Mouse (Mus musculus): ENCODE measurements around the gene Dctn1. TPM values are rescaled to one million over a fixed set of nuclear protein-coding genes. Genes with fewer than 3 reads are reported as not detected.
A peak's percentile ranks its signal among the peaks of the same experiment; 100 is the strongest.

The Dctn1 gene
- total RNA-seq, 2 experiments from 2014 or later, result 400 to 422 TPM

- DNase-seq (ENCODE audit: low spot score in 2 of 2), result no peak
- no peak overlapping the region for H3K4me3 ChIP-seq
- TF ChIP-seq CTCF (conservative IDR thresholded peaks at IDR 0.05), result no peak
Observed at GRCm38 (mm10) chr6:83231486-83231885, 65.8 kb downstream of the Dctn1 start.

GRCm38 (mm10) chr6:83233306-83233705 is 67.6 kb downstream of the Dctn1 start:
- no peak for DNase-seq (ENCODE audit: low spot score in 2 of 2)
- TF ChIP-seq CTCF (conservative IDR thresholded peaks at IDR 0.05), result no peak
- H3K4me3 ChIP-seq, result no peak overlapping the region
- no peak overlapping the region for H3K27ac ChIP-seq

More at GRCm38 (mm10) chr6:83231486-83231885, 65.8 kb downstream of the Dctn1 start:
- no peak overlapping the region for H3K27ac ChIP-seq

GRCm38 (mm10) chr6:83234280-83234741 is 68.6 kb downstream of the Dctn1 start:
- no peak for TF ChIP-seq CTCF (conservative IDR thresholded peaks at IDR 0.05)
- H3K4me3 ChIP-seq, result peak overlapping the region; percentile 4; the same call in 1 of the 2 replicates
- no peak overlapping the region for H3K27ac ChIP-seq
- DNase-seq (ENCODE audit: low spot score in 2 of 2), result no peak

GRCm38 (mm10) chr6:83237123-83237522 is 71.4 kb downstream of the Dctn1 start:
- no peak overlapping the region for H3K4me3 ChIP-seq
- no peak for TF ChIP-seq CTCF (conservative IDR thresholded peaks at IDR 0.05)
- no peak for DNase-seq (ENCODE audit: low spot score in 2 of 2)

GRCm38 (mm10) chr6:83244422-83245061 is 78.8 kb downstream of the Dctn1 start:
- H3K4me3 ChIP-seq, result no peak overlapping the region
- no peak overlapping the region for H3K27ac ChIP-seq
- DNase-seq (ENCODE audit: low spot score in 2 of 2), result no peak
- no peak for TF ChIP-seq CTCF (conservative IDR thresholded peaks at IDR 0.05)

More at GRCm38 (mm10) chr6:83237123-83237522, 71.4 kb downstream of the Dctn1 start:
- H3K27ac ChIP-seq, result no peak overlapping the region

- no peak overlapping the region for H3K27ac ChIP-seq
- no peak for TF ChIP-seq CTCF (conservative IDR thresholded peaks at IDR 0.05)
- no peak overlapping the region for H3K4me3 ChIP-seq
- peak; percentile 11 to 22 for DNase-seq (ENCODE audit: low spot score in 2 of 2)
Observed at GRCm38 (mm10) chr6:83245134-83245533, 79.4 kb downstream of the Dctn1 start.

GRCm38 (mm10) chr6:83245997-83246396 is 80.3 kb downstream of the Dctn1 start:
- no peak overlapping the region for H3K27ac ChIP-seq
- no peak for DNase-seq (ENCODE audit: low spot score in 2 of 2)
- H3K4me3 ChIP-seq, result no peak overlapping the region
- TF ChIP-seq CTCF (conservative IDR thresholded peaks at IDR 0.05), result no peak

DNA sequence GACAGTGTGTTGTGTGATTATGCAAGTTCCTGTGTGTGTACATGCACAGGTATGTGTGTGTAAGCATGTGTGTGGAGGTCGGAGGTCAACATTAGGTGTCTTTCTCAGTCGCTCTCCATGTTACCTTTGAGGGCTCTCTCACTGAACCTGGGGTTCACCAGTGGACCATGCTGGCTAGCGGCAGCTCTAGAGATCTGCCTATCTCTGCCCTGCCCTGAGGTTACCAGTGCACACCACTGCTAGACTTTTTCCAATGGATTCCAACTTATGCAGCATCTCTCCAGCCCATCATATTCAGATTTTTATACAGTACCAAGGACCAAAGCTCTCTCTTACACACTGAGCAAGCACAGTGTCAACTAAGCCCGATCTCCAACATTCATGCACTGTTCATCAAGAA is 81.0 kb downstream of the Dctn1 start:
- DNase-seq (ENCODE audit: low spot score in 2 of 2), result no peak
- H3K27ac ChIP-seq, result no peak overlapping the region
- TF ChIP-seq CTCF (conservative IDR thresholded peaks at IDR 0.05), result no peak
- no peak overlapping the region for H3K4me3 ChIP-seq

- no peak for TF ChIP-seq CTCF (conservative IDR thresholded peaks at IDR 0.05)
- DNase-seq (ENCODE audit: low spot score in 2 of 2), result no peak
- no peak overlapping the region for H3K27ac ChIP-seq
Observed at GRCm38 (mm10) chr6:83247153-83247552, 81.4 kb downstream of the Dctn1 start.

More at GRCm38 (mm10) chr6:83247153-83247552, 81.4 kb downstream of the Dctn1 start:
- no peak overlapping the region for H3K4me3 ChIP-seq

Other genes starting within 250 kb of the Dctn1 start
- 10 to 100 TPM; 41.0 to 44.0 TPM for gene Sema4f, start 226.2 kb upstream of the Dctn1 start, total RNA-seq (2021)
- gene M1ap, start 219.0 kb upstream of the Dctn1 start, total RNA-seq (2021), result not detected
- 1 to 10 TPM; 3.2 to 3.3 TPM for gene Dok1, start 132.4 kb upstream of the Dctn1 start, total RNA-seq (2021)
- gene Loxl3, start 131.7 kb upstream of the Dctn1 start, total RNA-seq (2021), result 1 to 10 TPM; 2.4 to 3.5 TPM
- 100 to 1,000 TPM; 131 to 133 TPM for gene Aup1, start 111.4 kb upstream of the Dctn1 start, total RNA-seq (2021)
- 10 to 100 TPM; 52.9 to 54.5 TPM for gene Htra2, start 110.6 kb upstream of the Dctn1 start, total RNA-seq (2021)
- gene Dqx1, start 108.1 kb upstream of the Dctn1 start, total RNA-seq (2021), result under 1 TPM; 0.69 to 0.79 TPM
- not detected for gene Tlx2, start 95.6 kb upstream of the Dctn1 start, total RNA-seq (2021)
- 10 to 100 TPM; 36.3 to 37.5 TPM for gene Pcgf1, start 88.1 kb upstream of the Dctn1 start, total RNA-seq (2021)
- under 1 TPM in 1 of 2 experiments, not detected in 1; 0.86 TPM for gene Lbx2, start 79.6 kb upstream of the Dctn1 start, total RNA-seq (2021)
- gene Ccdc142, start 64.3 kb upstream of the Dctn1 start, total RNA-seq (2021), result 1 to 10 TPM; 7.7 to 9.1 TPM
- gene Gm42688, start 64.3 kb upstream of the Dctn1 start, total RNA-seq (2021), result 1 to 10 TPM; 8.5 to 9.5 TPM
- 10 to 100 TPM; 64.9 to 67.4 TPM for gene Mrpl53, start 56.9 kb upstream of the Dctn1 start, total RNA-seq (2021)
- 10 to 100 TPM; 24.0 to 26.4 TPM for gene Mogs, start 50.4 kb upstream of the Dctn1 start, total RNA-seq (2021)
- 10 to 100 TPM; 55.9 to 56.1 TPM for gene Wbp1, start 44.4 kb upstream of the Dctn1 start, total RNA-seq (2021)
- gene Ino80b, start 40.5 kb upstream of the Dctn1 start, total RNA-seq (2021), result 10 to 100 TPM; 22.3 to 25.4 TPM
- gene Rtkn, start 30.5 kb upstream of the Dctn1 start, total RNA-seq (2021), result 10 to 100 TPM; 80.0 to 84.0 TPM
- gene Wdr54, start 9.5 kb upstream of the Dctn1 start, total RNA-seq (2021), result 10 to 100 TPM; 25.0 to 32.0 TPM
- 10 to 100 TPM; 21.8 to 21.9 TPM for gene 1700003E16Rik, start 9.5 kb upstream of the Dctn1 start, total RNA-seq (2021)
- gene Slc4a5, start 53.9 kb downstream of the Dctn1 start, total RNA-seq (2021), result under 1 TPM; 0.44 to 0.98 TPM
- 1 to 10 TPM; 5.8 to 7.1 TPM for gene Mthfd2, start 160.0 kb downstream of the Dctn1 start, total RNA-seq (2021)
- 10 to 100 TPM; 16.2 to 22.2 TPM for gene Mob1a, start 160.1 kb downstream of the Dctn1 start, total RNA-seq (2021)
- gene Bola3, start 183.2 kb downstream of the Dctn1 start, total RNA-seq (2021), result 10 to 100 TPM; 46.0 to 49.4 TPM

Data from layer of hippocampus, adult 2 months (tissue).